Mouse (Mus musculus): ENCODE data around the gene A530016L24Rik. TPM values are rescaled to one million over a fixed set of nuclear protein-coding genes. Genes with fewer than 3 reads are reported as not detected.

A530016L24Rik gene
- total and polyA plus RNA-seq, 2 experiments from 2014 or later = 0.10 TPM; not detected in 1

DNA sequence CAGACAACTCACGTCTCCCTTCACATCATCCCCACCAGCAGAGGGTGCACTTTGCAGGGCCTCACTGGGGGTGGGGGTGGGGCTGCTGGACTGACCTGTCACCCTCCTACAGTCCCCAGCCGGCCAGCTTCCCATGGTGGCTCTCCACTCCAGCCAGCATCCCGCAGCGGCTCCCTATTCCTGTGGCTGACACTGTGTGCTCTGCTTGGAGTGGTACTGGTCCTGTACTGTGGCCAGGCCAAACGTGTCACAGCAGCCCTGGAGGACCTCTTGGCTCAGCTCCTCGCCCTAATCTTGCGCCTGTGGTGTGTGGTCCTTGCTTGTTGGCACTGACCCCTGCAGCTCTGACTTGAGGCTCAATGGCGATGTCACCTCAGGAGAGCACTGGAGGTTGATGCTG is 8.5 kb downstream of the A530016L24Rik start:
- Histone ChIP-seq H3K9ac (no peak overlapping the region), H3K4me1 (ENCODE audit: insufficient read depth) (no peaks in the 10 kb centered on the region), H3K9me3 (ENCODE audit: low read length) (no peaks in the 10 kb centered on the region), H3K4me2 (ENCODE audit: low read depth) (no peak overlapping the region), H3K27me3 (ENCODE audit: insufficient read depth, low read length) (no peaks in the 10 kb centered on the region), H3K27ac (ENCODE audit: low read depth, low read length) (no peak overlapping the region), H3K36me3 (ENCODE audit: insufficient read depth) (peaks cover 5% of the 10 kb centered on the region; the same call in 1 of the 2 replicates), H3K4me3 (ENCODE audit: low read depth, low read length) (no peak overlapping the region)
- DNase-seq (no peak), ATAC-seq (no peak)
- no peak; the same call in 1 of the 2 replicates for TF ChIP-seq CTCF (IDR thresholded peaks at IDR 0.05; ENCODE audit: low read depth)
- 80% methylated on average over 8 of the region's 8 CpGs for WGBS

DNA sequence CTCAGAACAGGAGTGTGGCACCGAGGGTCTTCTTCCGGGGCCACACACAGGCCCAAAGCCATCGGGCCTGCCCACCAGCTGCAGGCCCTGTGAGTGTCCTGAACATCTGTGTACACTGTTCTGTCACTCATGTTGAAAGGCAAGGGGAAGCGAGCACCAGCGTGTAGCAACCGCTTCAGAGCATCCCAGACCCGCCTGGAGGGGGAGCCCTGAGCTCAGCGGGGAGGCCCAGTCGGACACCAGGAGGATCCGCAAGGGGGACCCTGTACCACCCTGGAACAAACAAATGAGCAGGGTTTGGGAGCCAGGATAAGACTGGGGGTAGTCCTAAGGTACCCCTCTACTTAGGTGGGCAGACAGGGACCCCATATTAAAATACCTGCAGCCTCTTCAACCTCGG is 9.4 kb downstream of the A530016L24Rik start:
- Histone ChIP-seq H3K4me1 (ENCODE audit: insufficient read depth) (no peaks in the 10 kb centered on the region), H3K4me2 (ENCODE audit: low read depth) (no peak overlapping the region)
- peak; percentile 52 for ATAC-seq

DNA sequence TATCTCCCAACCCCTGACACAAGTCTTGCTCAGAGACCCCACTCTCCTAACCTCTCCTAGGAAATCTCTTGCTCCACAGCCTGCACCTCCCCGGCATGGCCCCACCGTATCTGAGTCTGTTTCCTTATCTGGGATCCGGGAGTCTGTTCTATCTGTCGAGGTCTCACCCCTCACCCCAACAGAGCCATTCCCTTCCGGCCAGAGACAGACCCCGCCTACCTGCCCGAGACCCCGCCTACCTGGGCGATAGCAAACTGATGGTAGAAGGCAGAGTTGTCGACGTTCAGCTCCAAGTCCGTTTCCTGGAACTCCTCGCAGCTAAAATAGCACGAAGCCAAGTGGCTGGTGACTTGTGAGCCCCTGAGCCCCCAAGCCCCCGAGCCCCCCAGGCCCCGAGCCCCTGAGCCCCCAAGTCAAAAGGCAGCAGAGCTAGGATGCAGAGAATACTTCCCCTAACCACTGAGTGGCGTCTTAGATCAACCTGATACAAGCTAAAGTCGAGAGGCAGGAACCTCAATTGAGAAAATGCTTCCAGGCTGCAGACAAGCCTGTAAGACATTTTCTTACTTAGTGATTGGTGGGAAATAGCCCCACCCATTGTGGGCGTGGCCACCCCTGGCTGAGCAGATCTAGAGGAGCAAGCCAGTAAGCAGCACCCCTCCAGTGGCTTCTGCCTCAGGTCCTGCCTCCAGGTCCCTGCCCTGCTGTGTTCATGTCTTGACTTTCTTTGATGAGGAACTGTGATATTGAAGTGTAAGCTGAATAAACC is 13.9 kb downstream of the A530016L24Rik start:
- Histone ChIP-seq H3K36me3 (ENCODE audit: insufficient read depth) (peaks cover 5% of the 10 kb centered on the region; the same call in 1 of the 2 replicates), H3K27me3 (ENCODE audit: insufficient read depth, low read length) (no peaks in the 10 kb centered on the region), H3K9me3 (ENCODE audit: low read length) (no peaks in the 10 kb centered on the region), H3K9ac (no peak overlapping the region), H3K4me1 (ENCODE audit: insufficient read depth) (peaks cover 17% of the 10 kb centered on the region), H3K4me3 (ENCODE audit: low read depth, low read length) (no peak overlapping the region), H3K27ac (ENCODE audit: low read depth, low read length) (no peak overlapping the region), H3K4me2 (ENCODE audit: low read depth) (no peak overlapping the region)
- WGBS = 39% methylated on average over 19 of the region's 19 CpGs
- no peak for TF ChIP-seq CTCF (IDR thresholded peaks at IDR 0.05; ENCODE audit: low read depth)
- DNase-seq (no peak), ATAC-seq (no peak)

More for the DNA sequence above, 9.4 kb downstream of the A530016L24Rik start:
- DNase-seq = no peak
- Histone ChIP-seq H3K27ac (ENCODE audit: low read depth, low read length) (no peak overlapping the region), H3K4me3 (ENCODE audit: low read depth, low read length) (no peak overlapping the region), H3K9ac (no peak overlapping the region), H3K36me3 (ENCODE audit: insufficient read depth) (peaks cover 5% of the 10 kb centered on the region; the same call in 1 of the 2 replicates), H3K9me3 (ENCODE audit: low read length) (no peaks in the 10 kb centered on the region), H3K27me3 (ENCODE audit: insufficient read depth, low read length) (no peaks in the 10 kb centered on the region)
- WGBS = 33% methylated on average over 11 of the region's 11 CpGs
- TF ChIP-seq CTCF (IDR thresholded peaks at IDR 0.05; ENCODE audit: low read depth) = peak; percentile 57

DNA sequence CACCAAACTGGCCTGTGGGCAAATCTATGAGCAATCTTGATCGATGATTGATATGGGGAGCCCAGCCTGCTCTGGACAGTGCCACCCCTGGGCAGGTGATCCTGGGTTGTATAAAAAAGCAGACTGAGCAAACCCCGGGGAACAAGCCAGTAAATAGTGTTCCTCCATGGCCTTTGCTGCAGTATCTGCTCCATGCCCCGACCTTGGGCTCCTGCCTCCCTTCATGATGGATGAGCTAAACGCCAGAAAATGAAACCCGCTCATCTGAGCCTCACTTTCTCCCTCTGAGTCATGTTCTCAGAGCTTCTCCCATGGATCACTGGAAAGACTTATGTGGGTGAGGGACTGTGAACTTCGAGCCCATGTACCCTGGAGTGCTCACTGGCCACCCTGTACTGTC is 17.0 kb downstream of the A530016L24Rik start:
- Histone ChIP-seq H3K27ac (ENCODE audit: low read depth, low read length) (no peak overlapping the region), H3K27me3 (ENCODE audit: insufficient read depth, low read length) (no peaks in the 10 kb centered on the region), H3K4me1 (ENCODE audit: insufficient read depth) (peaks cover 27% of the 10 kb centered on the region), H3K4me2 (ENCODE audit: low read depth) (no peak overlapping the region), H3K36me3 (ENCODE audit: insufficient read depth) (0 out of 2 replicates have a peak, but pooled peaks cover under 1% of the 10 kb centered on the region), H3K9me3 (ENCODE audit: low read length) (no peaks in the 10 kb centered on the region), H3K9ac (no peak overlapping the region), H3K4me3 (ENCODE audit: low read depth, low read length) (no peak overlapping the region)
- 78% methylated on average over 6 of the region's 6 CpGs for WGBS
- no peak for ATAC-seq
- TF ChIP-seq CTCF (IDR thresholded peaks at IDR 0.05; ENCODE audit: low read depth) = no peak
- DNase-seq = no peak

DNA sequence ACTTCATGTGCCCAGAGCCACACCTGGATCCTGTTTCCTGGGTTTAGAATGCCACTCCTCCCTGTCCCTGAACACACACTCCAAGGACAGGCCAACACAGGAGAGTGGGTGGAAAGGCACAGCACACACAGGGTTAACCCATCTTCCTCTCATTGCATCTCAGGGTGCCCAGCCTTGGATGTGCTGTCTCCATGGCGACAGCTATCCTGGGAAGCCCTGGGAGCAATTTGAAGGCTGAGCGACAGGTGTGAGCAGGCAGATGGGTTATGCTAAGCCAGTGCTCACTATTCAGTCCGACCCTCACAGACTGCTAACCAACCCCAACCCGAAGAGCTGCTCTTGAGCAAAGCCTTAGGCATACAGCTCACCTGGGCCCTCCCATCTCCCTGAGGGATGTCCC is 18.0 kb downstream of the A530016L24Rik start:
- ATAC-seq = peak; percentile 60
- Histone ChIP-seq H3K9ac (no peak overlapping the region), H3K4me3 (ENCODE audit: low read depth, low read length) (no peak overlapping the region), H3K27ac (ENCODE audit: low read depth, low read length) (peak overlapping the region; percentile 67; the same call in 1 of the 2 replicates), H3K27me3 (ENCODE audit: insufficient read depth, low read length) (no peaks in the 10 kb centered on the region), H3K36me3 (ENCODE audit: insufficient read depth) (no peaks in the 10 kb centered on the region), H3K4me1 (ENCODE audit: insufficient read depth) (peaks cover 27% of the 10 kb centered on the region), H3K9me3 (ENCODE audit: low read length) (no peaks in the 10 kb centered on the region), H3K4me2 (ENCODE audit: low read depth) (peak overlapping the region; percentile 23; the same call in 1 of the 2 replicates)
- peak; percentile 67 for DNase-seq
- TF ChIP-seq CTCF (IDR thresholded peaks at IDR 0.05; ENCODE audit: low read depth) = no peak
- 15% methylated on average over 4 of the region's 4 CpGs for WGBS

DNA sequence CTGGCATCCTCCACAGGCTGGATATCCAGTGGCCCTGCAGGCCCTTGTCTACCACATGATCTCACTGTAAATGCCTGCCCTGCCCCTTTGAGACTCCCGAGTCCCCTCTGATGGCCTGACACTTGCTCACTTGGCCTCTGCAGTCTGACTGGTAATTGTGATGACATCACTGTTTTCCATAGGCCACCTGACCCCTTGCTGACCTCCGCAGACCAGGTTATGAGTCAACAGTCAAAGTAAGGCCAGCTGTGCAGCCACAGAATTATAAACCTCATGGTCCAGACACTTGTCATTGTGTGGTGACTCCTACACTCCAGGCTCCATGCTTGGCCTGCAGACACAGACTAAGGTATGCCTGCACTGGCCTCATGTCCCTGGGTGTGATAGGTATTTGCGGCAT is 18.7 kb downstream of the A530016L24Rik start:
- Histone ChIP-seq H3K27me3 (ENCODE audit: insufficient read depth, low read length) (no peaks in the 10 kb centered on the region), H3K36me3 (ENCODE audit: insufficient read depth) (no peaks in the 10 kb centered on the region), H3K4me3 (ENCODE audit: low read depth, low read length) (no peak overlapping the region), H3K4me1 (ENCODE audit: insufficient read depth) (peaks cover 27% of the 10 kb centered on the region), H3K4me2 (ENCODE audit: low read depth) (no peak overlapping the region), H3K27ac (ENCODE audit: low read depth, low read length) (peak overlapping the region; percentile 67), H3K9ac (no peak overlapping the region), H3K9me3 (ENCODE audit: low read length) (no peaks in the 10 kb centered on the region)
- ATAC-seq = no peak
- no peak for DNase-seq
- TF ChIP-seq CTCF (IDR thresholded peaks at IDR 0.05; ENCODE audit: low read depth) = no peak
- WGBS = 86% methylated on average over 3 of the region's 3 CpGs

DNA sequence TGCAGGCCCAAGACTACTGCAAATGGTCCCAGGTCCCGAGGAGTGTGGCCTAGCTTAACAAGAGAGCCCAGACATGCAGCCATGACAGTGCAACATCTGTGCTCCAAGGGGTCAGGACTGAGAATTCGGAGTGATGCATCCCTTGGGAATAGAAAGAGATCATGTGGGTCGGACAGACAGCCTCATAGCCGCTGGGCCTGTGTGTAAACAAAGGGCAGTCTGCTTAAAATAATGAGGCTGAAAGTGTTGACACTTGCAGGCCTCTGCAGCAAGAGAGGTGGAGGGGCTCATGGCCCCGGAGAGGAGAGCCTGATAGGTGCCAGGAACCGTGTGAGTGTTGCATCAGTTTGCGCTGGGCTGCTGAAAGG is 21.1 kb downstream of the A530016L24Rik start:
- TF ChIP-seq CTCF (IDR thresholded peaks at IDR 0.05; ENCODE audit: low read depth) = no peak
- no peak for ATAC-seq

More for the DNA sequence above, 21.1 kb downstream of the A530016L24Rik start:
- peak; percentile 35 for DNase-seq
- Histone ChIP-seq H3K4me2 (ENCODE audit: low read depth) (peak overlapping the region; percentile 78), H3K36me3 (ENCODE audit: insufficient read depth) (no peaks in the 10 kb centered on the region), H3K27me3 (ENCODE audit: insufficient read depth, low read length) (no peaks in the 10 kb centered on the region), H3K9me3 (ENCODE audit: low read length) (no peaks in the 10 kb centered on the region), H3K4me3 (ENCODE audit: low read depth, low read length) (peak overlapping the region; percentile 43), H3K9ac (peak overlapping the region; percentile 69), H3K4me1 (ENCODE audit: insufficient read depth) (peaks cover 31% of the 10 kb centered on the region), H3K27ac (ENCODE audit: low read depth, low read length) (peak overlapping the region; percentile 68)
- 16% methylated on average over 7 of the region's 7 CpGs for WGBS
